Mouse (Mus musculus): ENCODE data around the gene Zcchc10. TPM values are rescaled to one million over a fixed set of nuclear protein-coding genes. Genes with fewer than 3 reads are reported as not detected.
"Not testable (repeated sequence)": the region's sequence is repeated elsewhere in the genome, so short reads cannot be mapped to it uniquely, and the experiment has no call there.

The Zcchc10 gene
- total and polyA plus RNA-seq, 3 experiments: 2.6 to 22.6 (median 8.8) TPM

- H3K27me3 ChIP-seq (ENCODE audit: insufficient read depth, low read length): no peaks in the 10 kb centered on the region
- H3K4me1 ChIP-seq (ENCODE audit: insufficient read depth, low read depth, low read length): peaks cover 36% of the 10 kb centered on the region
- H3K36me3 ChIP-seq (replicated peaks): no peaks in the 10 kb centered on the region
- H3K9me3 ChIP-seq (replicated peaks): no peaks in the 10 kb centered on the region
- ATAC-seq (ENCODE audit: extremely low read depth, insufficient number of reproducible peaks, low FRiP score, poor library complexity, severe bottlenecking) (no peak), DNase-seq (ENCODE audit: low spot score) (no peak)
- no peak overlapping the region for H3K4me3 ChIP-seq (ENCODE audit: low read depth, low read length)
- no peak for TF ChIP-seq POLR2AphosphoS5 (IDR thresholded peaks at IDR 0.05; ENCODE audit: insufficient replicate concordance, low read depth, low read length)
- no peak for TF ChIP-seq GATA2 (IDR thresholded peaks at IDR 0.05; ENCODE audit: borderline replicate concordance, low read depth, low read length)
- no peak for TF ChIP-seq CTCF (IDR thresholded peaks at IDR 0.05; ENCODE audit: low read depth, low read length)
- TF ChIP-seq GATA1 (IDR thresholded peaks at IDR 0.05; ENCODE audit: borderline replicate concordance, low read length): no peak
- TF ChIP-seq TAL1 (conservative IDR thresholded peaks at IDR 0.05; ENCODE audit: low read depth, low read length): no peak
Observed at GRCm38 (mm10) chr11:53304044-53304840, 20.2 kb upstream of the Zcchc10 start.

DNA sequence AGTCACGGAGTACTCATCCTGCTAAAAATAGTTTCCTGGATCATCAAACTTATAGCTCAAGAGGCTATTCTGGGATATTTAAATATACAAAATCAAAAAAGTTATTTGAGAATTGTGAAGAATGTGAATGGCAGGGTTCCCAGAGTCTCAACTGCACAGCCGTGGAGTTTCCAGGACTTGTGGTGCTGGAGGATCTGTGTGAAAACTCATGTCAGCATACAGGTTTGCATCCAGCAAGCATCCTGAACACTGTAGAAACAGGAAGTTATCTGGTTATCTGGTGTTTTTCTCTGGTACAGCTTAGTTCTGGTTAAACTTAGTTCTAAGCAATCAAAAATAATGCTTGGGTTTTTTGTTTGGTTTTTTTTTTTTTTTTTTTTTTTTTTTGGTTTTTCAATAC is 17.5 kb upstream of the Zcchc10 start:
- Histone ChIP-seq H3K9me3 (replicated peaks) (no peaks in the 10 kb centered on the region), H3K27me3 (ENCODE audit: insufficient read depth, low read length) (no peaks in the 10 kb centered on the region; the same call in 1 of the 2 replicates), H3K36me3 (replicated peaks) (no peaks in the 10 kb centered on the region), H3K4me1 (ENCODE audit: insufficient read depth, low read depth, low read length) (peaks cover 41% of the 10 kb centered on the region), H3K4me3 (ENCODE audit: low read depth, low read length) (no peak overlapping the region)
- ATAC-seq (ENCODE audit: extremely low read depth, insufficient number of reproducible peaks, low FRiP score, poor library complexity, severe bottlenecking): no peak
- DNase-seq (ENCODE audit: low spot score): no peak
- TF ChIP-seq GATA2 (IDR thresholded peaks at IDR 0.05; ENCODE audit: borderline replicate concordance, low read depth, low read length) (no peak), CTCF (IDR thresholded peaks at IDR 0.05; ENCODE audit: low read depth, low read length) (no peak), TAL1 (conservative IDR thresholded peaks at IDR 0.05; ENCODE audit: low read depth, low read length) (no peak), POLR2AphosphoS5 (IDR thresholded peaks at IDR 0.05; ENCODE audit: insufficient replicate concordance, low read depth, low read length) (no peak), GATA1 (IDR thresholded peaks at IDR 0.05; ENCODE audit: borderline replicate concordance, low read length) (no peak)

GRCm38 (mm10) chr11:53307558-53308065 is 16.9 kb upstream of the Zcchc10 start:
- Histone ChIP-seq H3K4me1 (ENCODE audit: insufficient read depth, low read depth, low read length) (peaks cover 47% of the 10 kb centered on the region), H3K9me3 (replicated peaks) (no peaks in the 10 kb centered on the region), H3K4me3 (ENCODE audit: low read depth, low read length) (no peak overlapping the region; the same call in 1 of the 2 replicates), H3K36me3 (replicated peaks) (no peaks in the 10 kb centered on the region), H3K27me3 (ENCODE audit: insufficient read depth, low read length) (no peaks in the 10 kb centered on the region; the same call in 1 of the 2 replicates)
- ATAC-seq (ENCODE audit: extremely low read depth, insufficient number of reproducible peaks, low FRiP score, poor library complexity, severe bottlenecking) (no peak), DNase-seq (ENCODE audit: low spot score) (no peak)
- no peak for TF ChIP-seq TAL1 (conservative IDR thresholded peaks at IDR 0.05; ENCODE audit: low read depth, low read length)
- TF ChIP-seq POLR2AphosphoS5 (IDR thresholded peaks at IDR 0.05; ENCODE audit: insufficient replicate concordance, low read depth, low read length): no peak
- TF ChIP-seq CTCF (IDR thresholded peaks at IDR 0.05; ENCODE audit: low read depth, low read length): no peak
- TF ChIP-seq GATA1 (IDR thresholded peaks at IDR 0.05; ENCODE audit: borderline replicate concordance, low read length): no peak

GRCm38 (mm10) chr11:53308251-53308864 is 16.1 kb upstream of the Zcchc10 start:
- H3K4me3 ChIP-seq (ENCODE audit: low read depth, low read length): no peak overlapping the region; the same call in 1 of the 2 replicates
- no peaks in the 10 kb centered on the region for H3K9me3 ChIP-seq (replicated peaks)
- no peaks in the 10 kb centered on the region; the same call in 1 of the 2 replicates for H3K27me3 ChIP-seq (ENCODE audit: insufficient read depth, low read length)
- ATAC-seq (ENCODE audit: extremely low read depth, insufficient number of reproducible peaks, low FRiP score, poor library complexity, severe bottlenecking): peak; percentile 82
- DNase-seq (ENCODE audit: low spot score): peak; percentile 46
- no peak for TF ChIP-seq POLR2AphosphoS5 (IDR thresholded peaks at IDR 0.05; ENCODE audit: insufficient replicate concordance, low read depth, low read length)
- TF ChIP-seq GATA2 (IDR thresholded peaks at IDR 0.05; ENCODE audit: borderline replicate concordance, low read depth, low read length): no peak
- TF ChIP-seq CTCF (IDR thresholded peaks at IDR 0.05; ENCODE audit: low read depth, low read length): no peak
- TF ChIP-seq GATA1 (IDR thresholded peaks at IDR 0.05; ENCODE audit: borderline replicate concordance, low read length): no peak
- peak; percentile 93 for TF ChIP-seq TAL1 (conservative IDR thresholded peaks at IDR 0.05; ENCODE audit: low read depth, low read length)
- no peaks in the 10 kb centered on the region for H3K36me3 ChIP-seq (replicated peaks)
- H3K4me1 ChIP-seq (ENCODE audit: insufficient read depth, low read depth, low read length): peaks cover 53% of the 10 kb centered on the region

DNA sequence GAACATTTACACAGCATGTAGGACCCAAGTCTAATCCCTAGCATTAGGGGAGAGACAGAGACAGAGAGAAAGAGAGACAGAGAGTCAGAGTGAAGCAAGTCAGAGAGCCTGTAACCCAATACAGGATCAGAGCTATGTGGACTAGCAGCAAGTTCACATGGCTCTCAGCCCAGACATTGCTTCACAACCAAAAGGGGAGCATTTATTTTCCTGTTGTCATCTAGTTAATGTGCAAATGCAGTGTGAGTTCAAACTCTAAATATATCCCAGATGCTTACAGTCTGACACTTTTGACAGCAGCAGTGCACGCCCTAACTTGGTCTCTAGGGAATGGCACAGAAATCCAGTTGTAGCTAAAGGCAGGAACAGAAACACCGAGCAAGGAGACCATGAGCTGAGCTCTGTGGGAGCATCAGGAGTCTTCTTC is 15.6 kb upstream of the Zcchc10 start:
- TF ChIP-seq GATA2 (IDR thresholded peaks at IDR 0.05; ENCODE audit: borderline replicate concordance, low read depth, low read length) (no peak), CTCF (IDR thresholded peaks at IDR 0.05; ENCODE audit: low read depth, low read length) (no peak), GATA1 (IDR thresholded peaks at IDR 0.05; ENCODE audit: borderline replicate concordance, low read length) (no peak), POLR2AphosphoS5 (IDR thresholded peaks at IDR 0.05; ENCODE audit: insufficient replicate concordance, low read depth, low read length) (no peak), TAL1 (conservative IDR thresholded peaks at IDR 0.05; ENCODE audit: low read depth, low read length) (no peak)
- no peaks in the 10 kb centered on the region for H3K9me3 ChIP-seq (replicated peaks)
- H3K4me1 ChIP-seq (ENCODE audit: insufficient read depth, low read depth, low read length): peaks cover 54% of the 10 kb centered on the region
- H3K4me3 ChIP-seq (ENCODE audit: low read depth, low read length): no peak overlapping the region; the same call in 1 of the 2 replicates
- no peaks in the 10 kb centered on the region for H3K36me3 ChIP-seq (replicated peaks)
- no peaks in the 10 kb centered on the region; the same call in 1 of the 2 replicates for H3K27me3 ChIP-seq (ENCODE audit: insufficient read depth, low read length)
- DNase-seq (ENCODE audit: low spot score): no peak
- ATAC-seq (ENCODE audit: extremely low read depth, insufficient number of reproducible peaks, low FRiP score, poor library complexity, severe bottlenecking): no peak

DNA sequence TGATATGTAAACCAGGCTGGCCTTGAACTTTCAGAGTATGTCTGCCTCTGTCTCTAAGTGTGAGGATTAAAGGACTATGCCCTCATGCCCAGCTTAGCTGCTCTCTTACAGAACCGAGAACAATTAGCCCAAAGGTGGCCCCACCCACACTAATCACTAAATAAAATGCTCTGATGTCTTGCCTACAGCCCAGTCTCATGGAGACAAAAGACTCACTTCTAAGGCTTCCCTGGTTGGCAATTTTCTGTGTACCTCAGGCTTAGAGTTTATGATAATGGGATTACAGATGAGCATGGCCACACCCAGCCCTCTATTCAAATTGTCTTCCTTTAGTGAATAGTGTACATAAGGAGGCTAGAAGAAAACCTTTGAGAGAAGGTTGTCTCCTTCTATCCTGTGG is 13.1 kb upstream of the Zcchc10 start:
- no peak for DNase-seq (ENCODE audit: low spot score)
- TF ChIP-seq GATA1 (IDR thresholded peaks at IDR 0.05; ENCODE audit: borderline replicate concordance, low read length): no peak
- no peak for TF ChIP-seq GATA2 (IDR thresholded peaks at IDR 0.05; ENCODE audit: borderline replicate concordance, low read depth, low read length)
- Histone ChIP-seq H3K4me1 (ENCODE audit: insufficient read depth, low read depth, low read length) (peaks cover 59% of the 10 kb centered on the region), H3K36me3 (replicated peaks) (no peaks in the 10 kb centered on the region), H3K9me3 (replicated peaks) (no peaks in the 10 kb centered on the region), H3K27me3 (ENCODE audit: insufficient read depth, low read length) (peaks cover 4% of the 10 kb centered on the region; the same call in 1 of the 2 replicates), H3K4me3 (ENCODE audit: low read depth, low read length) (no peak overlapping the region)
- ATAC-seq (ENCODE audit: extremely low read depth, insufficient number of reproducible peaks, low FRiP score, poor library complexity, severe bottlenecking): no peak

DNA sequence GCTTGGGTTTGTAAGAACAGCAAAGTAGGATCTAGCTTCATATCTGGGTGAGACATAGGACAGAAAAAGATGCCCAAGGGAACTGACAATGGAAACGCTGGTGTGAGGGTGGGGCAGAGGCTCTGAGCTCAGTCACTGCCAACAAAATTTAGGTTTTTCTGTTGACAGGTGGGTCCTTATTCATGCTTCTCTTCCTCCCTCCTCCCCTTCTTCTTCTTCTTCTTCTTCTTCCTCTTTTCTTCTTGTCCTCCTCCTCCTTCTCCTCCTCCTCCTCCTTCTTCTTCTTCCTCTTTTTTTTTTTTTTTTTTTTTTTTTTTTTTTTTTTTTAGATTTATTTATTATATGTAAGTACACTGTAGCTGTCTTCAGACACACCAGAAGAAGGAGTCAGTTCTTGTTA is 11.7 kb upstream of the Zcchc10 start:
- ATAC-seq (ENCODE audit: extremely low read depth, insufficient number of reproducible peaks, low FRiP score, poor library complexity, severe bottlenecking); H3K4me3 ChIP-seq (ENCODE audit: low read depth, low read length); H3K9me3 ChIP-seq (replicated peaks); H3K27me3 ChIP-seq (ENCODE audit: insufficient read depth, low read length); DNase-seq (ENCODE audit: low spot score); H3K36me3 ChIP-seq (replicated peaks): not testable (repeated sequence)
- peaks cover 50% of the 10 kb centered on the region for H3K4me1 ChIP-seq (ENCODE audit: insufficient read depth, low read depth, low read length)

Data from G1E (cell line).